Mouse (Mus musculus): ENCODE measurements at regions not wholly inside any gene's neighbourhood (a gene's known extent, or its start where the extent isn't known, plus 50 kb on each side); places are given as distances from the start of the nearest gene placed in this dataset.
A peak's percentile ranks its signal among the peaks of the same experiment; 100 is the strongest.

- no peak for DNase-seq (ENCODE audit: low spot score in 2 of 2)
Measured at GRCm38 (mm10) chr1:149760440-149760839, 200.7 kb downstream of the Pla2g4a start.

DNA sequence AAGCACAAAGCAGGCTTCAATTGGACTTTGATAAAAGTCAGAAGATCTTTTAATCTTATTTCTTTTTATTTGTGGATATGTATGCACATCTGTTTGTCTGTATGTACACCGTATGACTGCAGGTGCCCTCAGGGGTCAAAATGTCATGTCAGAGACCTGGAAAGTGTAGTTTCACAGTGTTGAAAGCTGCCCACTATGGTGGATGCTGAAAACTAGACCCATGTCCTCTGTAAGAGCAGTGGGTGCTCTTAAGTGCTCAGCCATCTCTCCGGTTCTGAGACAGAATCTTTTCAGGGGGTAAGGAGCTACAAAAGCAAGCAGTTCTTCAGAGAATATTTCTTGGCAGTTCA lies 202.3 kb downstream of the Pla2g4a start:
- no peak for DNase-seq (ENCODE audit: low spot score in 2 of 2)

DNA sequence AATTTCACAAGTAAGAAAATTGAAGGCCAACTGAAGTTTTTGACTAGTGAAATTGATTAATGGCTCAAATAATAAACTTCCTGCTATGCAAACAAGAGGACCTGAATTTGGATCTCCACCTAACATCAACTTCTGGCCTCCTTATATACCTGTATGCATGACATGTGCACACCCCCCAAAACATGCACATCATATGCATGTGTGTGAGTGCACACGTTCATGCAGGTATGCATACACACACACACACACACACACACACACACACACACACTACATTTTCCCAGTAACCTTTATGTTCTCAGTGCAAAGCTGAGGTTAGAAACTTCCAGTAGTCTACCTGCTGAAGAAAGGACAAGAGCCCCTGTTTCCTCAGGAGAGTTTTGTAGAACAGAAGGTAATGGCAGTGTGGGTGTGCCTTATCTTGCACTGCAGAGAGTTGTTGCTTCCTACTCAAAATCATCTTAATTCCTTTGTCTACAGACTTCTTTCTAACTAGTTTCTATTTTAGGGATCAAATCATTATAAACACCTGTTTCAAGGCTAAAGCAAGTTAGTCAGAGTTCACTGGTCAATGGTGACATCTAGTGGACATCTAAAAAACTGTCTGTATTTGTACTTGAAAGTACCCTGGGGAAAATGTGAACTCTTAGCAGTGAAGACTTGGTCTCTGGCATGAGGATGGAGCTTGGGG lies 202.9 kb downstream of the Pla2g4a start:
- peak in 1 of 2 experiments; percentile 22 for DNase-seq (ENCODE audit: low spot score in 2 of 2)

DNA sequence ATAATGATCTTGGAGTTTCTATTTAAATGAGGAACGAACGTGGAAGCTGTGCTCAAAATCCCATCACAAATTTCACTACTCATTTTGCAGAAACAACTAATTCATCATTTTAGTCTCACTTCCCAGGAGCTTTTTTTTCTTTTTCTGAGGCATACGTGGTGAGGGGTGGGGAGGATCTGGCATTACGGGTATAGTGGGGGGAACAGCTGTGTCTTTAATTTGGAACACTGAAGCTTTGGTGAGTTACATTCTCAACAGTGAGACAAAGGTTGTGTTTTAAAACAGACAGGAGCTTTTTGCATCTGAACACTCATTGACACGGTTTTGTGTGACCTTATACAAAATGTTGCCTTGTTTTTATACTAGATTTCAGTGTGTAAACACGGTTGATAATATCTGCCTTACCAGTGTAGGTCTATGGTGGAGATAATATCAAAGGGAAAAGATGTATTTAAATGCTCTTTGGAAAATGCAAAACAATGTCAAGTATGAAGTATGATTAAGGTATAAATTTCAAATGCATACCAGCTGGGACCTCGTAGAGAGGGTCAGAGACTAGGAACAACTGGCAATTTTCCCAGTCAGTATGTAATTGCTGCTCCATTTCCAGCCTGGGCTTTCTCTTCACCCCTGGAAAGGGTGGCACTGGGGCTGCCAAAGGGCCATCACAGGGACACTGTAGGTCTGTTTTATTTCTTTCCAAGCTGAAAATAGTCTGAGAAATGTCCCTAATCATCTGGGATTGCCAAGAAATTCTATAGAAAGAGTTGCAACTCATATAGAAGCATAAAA lies 207.6 kb downstream of the Pla2g4a start:
- DNase-seq (ENCODE audit: low spot score in 2 of 2): no peak

DNA sequence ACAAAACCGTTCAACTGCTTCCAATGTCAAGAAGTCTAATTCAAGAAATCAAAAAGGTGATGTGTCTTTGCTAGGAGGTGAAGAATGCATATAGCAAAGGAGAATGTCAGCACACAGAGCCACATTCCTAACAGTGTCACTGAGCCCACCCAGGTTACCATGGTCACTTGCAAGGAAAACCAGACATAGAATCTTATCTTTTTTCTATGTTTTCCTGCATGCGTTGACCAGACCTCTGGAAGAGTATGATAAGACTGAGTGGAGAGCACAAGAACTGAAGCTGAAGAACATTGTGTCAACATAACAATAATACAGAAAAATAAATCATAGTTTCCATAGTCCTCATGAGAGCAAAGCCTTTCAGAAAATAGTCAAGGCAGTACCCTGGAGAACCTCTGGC lies 211.7 kb downstream of the Pla2g4a start:
- DNase-seq (ENCODE audit: low spot score in 2 of 2): no peak

GRCm38 (mm10) chr1:149738959-149739358 lies 222.1 kb downstream of the Pla2g4a start:
- DNase-seq (ENCODE audit: low spot score in 2 of 2): peak in 1 of 2 experiments; percentile 16

- no peak for DNase-seq (ENCODE audit: low spot score in 2 of 2)
Measured at GRCm38 (mm10) chr1:149734241-149734640, 226.8 kb downstream of the Pla2g4a start.

DNA sequence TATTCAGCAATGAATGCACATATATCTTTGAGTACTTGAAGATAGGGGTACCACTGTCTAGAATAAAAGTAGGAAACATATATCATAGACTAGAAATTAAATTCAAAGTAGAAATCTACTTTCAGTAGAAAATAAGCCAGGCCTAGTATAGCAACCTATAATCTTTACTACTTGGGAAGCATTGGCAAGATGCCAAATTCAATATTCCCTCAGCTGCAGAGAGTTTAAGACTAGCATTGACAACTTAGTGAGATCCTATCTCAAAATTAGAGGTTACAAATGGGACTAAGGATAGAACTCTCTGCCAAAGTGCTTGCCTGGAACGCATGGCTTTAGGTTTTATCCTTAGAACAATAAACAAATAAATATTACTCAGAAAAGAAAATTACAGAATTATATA lies 245.9 kb downstream of the Pla2g4a start:
- DNase-seq (ENCODE audit: low spot score in 2 of 2): no peak

DNA sequence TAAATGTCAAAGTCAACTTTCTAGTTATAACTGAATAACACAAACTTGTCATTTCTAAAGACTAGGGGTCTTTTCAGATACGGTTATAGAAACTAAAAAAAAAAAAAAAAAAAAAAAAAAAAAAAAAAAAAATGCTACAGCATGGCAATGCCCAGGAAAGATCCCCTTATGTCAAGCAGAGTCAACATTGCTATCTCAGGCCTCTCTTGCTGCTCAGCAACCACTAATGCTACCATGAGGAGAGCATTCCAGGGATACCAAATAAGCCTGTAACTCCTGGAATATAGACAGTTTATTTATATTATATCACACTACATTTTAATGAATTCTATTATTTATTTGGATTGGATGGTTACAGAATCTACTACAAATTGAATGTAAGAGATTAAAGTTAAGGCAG lies 248.8 kb downstream of the Pla2g4a start:
- no peak for DNase-seq (ENCODE audit: low spot score in 2 of 2)

DNA sequence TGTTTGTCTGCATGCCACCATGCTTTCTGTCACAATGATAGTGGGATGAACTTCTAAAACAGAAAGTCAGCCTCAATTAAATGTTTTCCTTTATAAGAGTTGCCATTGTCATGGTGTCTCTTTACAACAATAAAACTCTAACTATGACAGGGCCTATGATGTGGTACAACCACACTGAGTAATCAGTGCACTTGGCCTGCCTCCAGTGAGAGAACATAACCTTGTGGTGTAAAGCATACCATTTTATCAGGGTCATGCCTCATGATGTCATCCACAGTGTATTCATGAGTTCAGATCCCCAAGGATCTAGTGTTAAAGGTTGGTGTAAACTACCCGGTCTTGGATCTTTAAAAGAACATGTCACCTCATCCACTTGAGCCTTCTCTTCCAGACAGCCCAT lies 255.9 kb downstream of the Pla2g4a start:
- no peak for DNase-seq (ENCODE audit: low spot score in 2 of 2)

- no peak for DNase-seq (ENCODE audit: low spot score in 2 of 2)
Measured at GRCm38 (mm10) chr1:149699411-149699810, 261.7 kb downstream of the Pla2g4a start.

DNA sequence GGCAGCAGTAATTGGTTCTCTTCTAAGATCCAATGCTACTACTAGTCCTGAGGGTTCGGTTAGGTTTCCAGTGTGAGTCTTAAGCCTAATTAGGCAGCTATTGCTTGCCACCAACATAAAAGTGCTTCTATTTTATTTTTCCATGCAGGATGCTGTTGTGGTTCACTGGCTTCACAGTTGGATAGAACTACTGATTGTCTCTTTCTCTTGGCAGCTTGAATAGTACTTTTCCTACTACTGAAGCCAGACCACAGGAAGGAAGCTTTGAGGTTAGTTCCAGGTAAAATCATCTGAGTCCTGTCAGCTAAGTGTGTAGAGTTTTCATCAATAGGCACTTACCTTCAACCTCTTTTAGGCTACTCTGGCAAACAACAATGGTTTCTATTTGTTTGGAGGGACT lies 286.9 kb downstream of the Pla2g4a start:
- DNase-seq (ENCODE audit: low spot score in 2 of 2): no peak

- no peak for DNase-seq (ENCODE audit: low spot score in 2 of 2)
Measured at GRCm38 (mm10) chr1:149672571-149672970, 288.5 kb downstream of the Pla2g4a start.

GRCm38 (mm10) chr1:149672117-149672516 lies 289.0 kb downstream of the Pla2g4a start:
- no peak for DNase-seq (ENCODE audit: low spot score in 2 of 2)

DNA sequence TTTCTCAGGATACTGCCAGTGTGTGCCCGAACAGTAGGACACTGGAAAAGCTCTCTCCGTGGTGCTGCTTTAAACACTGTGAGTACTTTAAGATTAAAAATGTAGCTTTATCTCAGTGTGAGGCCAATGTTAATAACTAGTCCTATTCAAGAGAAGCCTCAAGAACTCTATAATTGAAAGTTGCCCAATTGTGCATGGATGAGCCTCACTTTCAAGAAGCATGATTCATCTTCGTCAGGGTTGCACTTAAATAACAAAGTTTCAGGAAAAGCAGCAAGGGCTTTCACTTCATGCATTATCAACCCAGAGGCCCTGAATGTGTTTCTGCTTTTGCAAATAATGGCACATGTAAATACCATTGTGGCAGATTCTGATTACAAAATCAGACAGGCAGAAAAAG lies 290.0 kb downstream of the Pla2g4a start:
- no peak for DNase-seq (ENCODE audit: low spot score in 2 of 2)

Measured in right cerebral cortex, adult 2 months (tissue).